Mouse (Mus musculus): ENCODE results near the gene Acsbg1.

- no peak for TF ChIP-seq POLR2A (IDR thresholded peaks at IDR 0.05; ENCODE audit: borderline replicate concordance, control insufficient read depth, low read depth, low read length)
- no peak for TF ChIP-seq CTCF (IDR thresholded peaks at IDR 0.05; ENCODE audit: control insufficient read depth, insufficient read depth, low read length)
Observed at GRCm38 (mm10) chr9:54643179-54643578, 18.5 kb downstream of the Acsbg1 start.
